Mouse (Mus musculus) adrenal gland, postnatal 36 days (tissue): ENCODE data around the gene Gm44805. TPM values are rescaled to one million over a fixed set of nuclear protein-coding genes. Genes with fewer than 3 reads are reported as not detected.
A peak's percentile ranks its signal among the peaks of the same experiment; 100 is the strongest.
"Not testable (repeated sequence)": the region's sequence is repeated elsewhere in the genome, so short reads cannot be mapped to it uniquely, and the experiment has no call there.

Experiments used
- DNase-seq, 2 experiments: peaks; one replicate each; pipeline ENCODE4 v3.0.0; 2021; ENCODE audit warnings: mixed read lengths in 1 of 2
- total RNA-seq, 2 experiments: library from RNA; stranded (reverse); gene quantifications; 2 replicates each; pipeline ENCODE4 v1.2.3; 2021

The Gm44805 gene
- total RNA-seq, 2 experiments from 2014 or later: 0.40 TPM; not detected in 1

- DNase-seq: no peak
Observed at GRCm38 (mm10) chr7:19699827-19700148, 18.6 kb upstream of the Gm44805 start.

DNA sequence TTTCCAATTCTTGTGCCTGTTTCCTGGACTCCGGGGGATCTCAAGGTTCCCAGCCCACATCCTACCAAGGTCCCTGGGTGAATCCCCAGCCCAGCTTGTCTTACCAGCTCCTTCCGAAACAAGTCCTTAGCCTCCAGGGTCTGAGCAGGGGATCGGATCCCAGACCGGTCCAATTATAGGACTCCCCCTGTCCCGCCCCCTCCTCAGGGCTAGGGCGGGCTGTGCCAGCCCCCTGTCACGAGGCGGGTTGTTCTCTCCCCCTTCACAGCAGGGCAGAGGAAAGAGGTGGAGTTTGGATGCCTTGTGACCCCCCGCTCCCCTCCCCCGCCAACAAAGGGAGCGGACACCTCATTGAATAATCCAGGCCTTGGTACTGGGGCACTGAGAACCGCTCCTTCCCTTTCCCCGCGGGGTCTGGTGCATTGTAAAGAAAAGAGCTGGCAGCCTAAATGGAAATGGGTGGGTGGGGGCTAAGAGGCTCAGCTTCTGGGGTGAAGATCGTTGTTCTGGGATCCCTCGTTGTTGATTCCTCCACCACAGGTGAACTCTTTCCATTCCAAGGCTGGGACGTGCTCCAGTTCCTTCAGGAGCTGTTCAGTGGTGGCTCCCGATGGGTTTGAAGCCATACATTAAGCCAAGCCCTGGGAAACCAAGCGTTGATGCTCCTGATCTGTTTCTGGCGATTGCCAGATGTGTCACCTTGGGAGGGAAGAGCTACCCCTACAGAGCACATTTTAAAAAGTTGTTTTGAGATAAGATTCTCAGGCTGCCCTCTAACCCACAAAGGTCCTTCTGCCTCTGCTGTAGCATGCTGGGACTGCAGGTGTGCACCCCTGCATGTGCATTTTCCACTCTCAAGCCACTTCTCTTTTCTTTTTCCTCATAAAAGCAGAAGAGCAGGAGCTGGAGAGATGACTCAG is 17.9 kb upstream of the Gm44805 start, which contains the start of gene Apoe:
Gene Apoe, minus strand, starts transcription at position 282 of the 920 bp plus-strand sequence.
- DNase-seq: peak; percentile 67 to 84

GRCm38 (mm10) chr7:19697949-19698906 is 17.0 kb upstream of the Gm44805 start:
- DNase-seq: no peak

GRCm38 (mm10) chr7:19696336-19696873 is 15.2 kb upstream of the Gm44805 start:
- no peak for DNase-seq

DNA sequence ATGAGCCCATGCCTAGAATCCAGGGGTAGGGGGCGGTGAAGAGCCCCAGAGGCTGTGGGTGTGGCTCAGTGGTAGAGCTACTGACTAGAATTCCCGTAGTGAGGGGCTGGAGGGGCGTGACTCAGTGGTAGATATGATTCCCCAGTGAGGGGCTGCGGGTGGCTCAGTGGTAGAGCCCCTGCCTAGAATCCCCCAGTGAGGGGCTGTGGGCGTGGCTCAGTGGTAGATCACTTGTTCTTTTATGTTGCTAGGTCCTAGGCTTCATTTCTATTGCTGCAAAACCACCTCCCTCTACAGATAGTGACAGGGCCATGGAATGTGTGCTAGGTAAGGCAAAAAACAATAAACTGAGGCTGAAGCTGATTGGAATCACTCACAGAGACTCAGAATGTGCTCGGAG is 14.7 kb upstream of the Gm44805 start:
- DNase-seq: no peak

DNA sequence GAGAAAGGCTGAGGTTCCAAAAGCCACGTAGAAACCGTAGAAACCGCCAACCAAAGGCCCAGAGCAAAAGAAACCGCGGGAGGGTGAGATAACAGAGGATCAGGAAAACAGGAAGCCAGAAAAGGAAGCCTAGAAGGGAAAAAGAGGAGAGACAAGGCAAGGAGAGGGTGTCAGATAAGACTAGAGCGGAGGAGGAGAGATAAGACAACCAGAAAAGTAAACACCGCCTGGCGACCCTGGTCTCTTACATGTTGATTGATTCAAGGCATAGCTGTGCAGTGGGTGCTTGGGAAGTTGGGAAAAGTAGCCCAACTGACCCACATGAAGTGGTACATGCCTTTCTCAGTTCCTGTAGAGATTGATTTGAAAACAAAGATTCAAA is 14.0 kb upstream of the Gm44805 start:
- no peak for DNase-seq

GRCm38 (mm10) chr7:19694336-19695212 is 13.4 kb upstream of the Gm44805 start:
- peak in 1 of 2 experiments; percentile 51 for DNase-seq

GRCm38 (mm10) chr7:19693421-19693820 is 12.2 kb upstream of the Gm44805 start:
- peak; percentile 79 to 80 for DNase-seq

GRCm38 (mm10) chr7:19691873-19692865 is 10.9 kb upstream of the Gm44805 start, which contains the start of gene Apoc1:
Gene Apoc1 (minus strand): TSS chr7:19692660.
- DNase-seq: peak; percentile 61 to 65

GRCm38 (mm10) chr7:19691434-19691833 is 10.2 kb upstream of the Gm44805 start:
- DNase-seq: no peak

DNA sequence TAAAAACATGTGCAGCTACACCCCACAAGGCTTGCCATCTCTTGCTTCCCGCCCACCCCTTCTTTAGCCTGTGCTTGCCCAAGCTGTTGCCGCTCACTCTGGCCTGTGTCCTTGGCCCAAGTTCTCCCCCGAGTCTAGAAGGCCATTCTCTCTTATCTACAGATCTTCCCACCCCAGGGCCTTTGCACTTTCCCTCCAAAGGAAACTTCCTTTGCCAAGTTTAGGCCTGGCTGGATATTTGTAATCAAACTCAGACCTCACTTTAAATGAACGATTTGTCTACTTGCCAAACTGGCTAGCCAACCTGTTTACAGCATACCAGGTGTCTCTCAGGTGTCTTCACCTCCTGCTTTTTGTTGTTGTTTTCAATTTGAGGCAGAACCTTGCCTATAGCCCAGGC is 9.6 kb upstream of the Gm44805 start:
- no peak for DNase-seq

- no peak for DNase-seq
Observed at GRCm38 (mm10) chr7:19688611-19689010, 7.4 kb upstream of the Gm44805 start.

DNA sequence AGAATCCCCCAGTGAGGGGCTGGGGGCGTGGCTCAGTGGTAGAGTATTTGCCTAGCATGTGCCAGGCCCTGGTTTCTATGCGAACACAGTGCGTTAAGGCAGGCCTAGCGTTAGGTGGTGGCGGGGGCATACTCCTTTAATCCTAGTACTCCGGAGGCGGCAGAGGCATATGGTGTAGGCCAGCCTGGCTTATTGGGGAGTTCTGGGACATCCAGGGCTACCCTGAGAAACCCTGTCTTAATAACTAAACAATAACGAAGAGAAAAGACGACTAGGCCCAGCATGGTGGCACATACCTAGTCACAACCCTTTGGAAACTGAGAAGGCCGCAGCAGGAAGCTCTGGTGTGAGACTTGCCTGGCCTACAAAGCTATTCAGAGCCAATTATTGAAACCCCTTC is 6.9 kb upstream of the Gm44805 start:
- DNase-seq: no peak

- DNase-seq: not testable (repeated sequence)
Observed at GRCm38 (mm10) chr7:19686927-19687583, 5.8 kb upstream of the Gm44805 start.

GRCm38 (mm10) chr7:19686521-19686920 is 5.3 kb upstream of the Gm44805 start:
- no peak for DNase-seq

DNA sequence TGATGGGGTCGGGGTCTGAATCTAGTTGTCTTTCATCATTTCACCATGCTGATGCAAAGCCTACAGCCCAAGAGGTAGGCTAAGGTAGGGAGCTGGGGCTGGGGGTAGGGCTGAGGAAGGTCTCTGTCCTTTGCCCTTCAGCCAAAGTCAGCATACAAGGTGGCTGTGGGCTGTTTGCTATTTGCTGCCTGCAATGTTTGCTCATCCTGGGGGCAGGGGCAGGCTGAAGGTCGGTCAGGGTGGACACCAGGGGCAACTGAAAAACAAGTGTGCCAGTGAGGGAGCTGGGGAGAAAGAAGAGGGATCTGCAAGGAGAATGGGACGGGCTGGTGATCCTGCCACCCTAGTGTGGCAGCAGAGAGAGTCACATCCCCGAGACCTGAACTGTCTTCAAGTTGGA is 4.2 kb upstream of the Gm44805 start:
- DNase-seq: no peak

GRCm38 (mm10) chr7:19683771-19684201 is 2.6 kb upstream of the Gm44805 start:
- DNase-seq: no peak

GRCm38 (mm10) chr7:19682979-19683378 is 1.8 kb upstream of the Gm44805 start:
- DNase-seq: no peak

DNA sequence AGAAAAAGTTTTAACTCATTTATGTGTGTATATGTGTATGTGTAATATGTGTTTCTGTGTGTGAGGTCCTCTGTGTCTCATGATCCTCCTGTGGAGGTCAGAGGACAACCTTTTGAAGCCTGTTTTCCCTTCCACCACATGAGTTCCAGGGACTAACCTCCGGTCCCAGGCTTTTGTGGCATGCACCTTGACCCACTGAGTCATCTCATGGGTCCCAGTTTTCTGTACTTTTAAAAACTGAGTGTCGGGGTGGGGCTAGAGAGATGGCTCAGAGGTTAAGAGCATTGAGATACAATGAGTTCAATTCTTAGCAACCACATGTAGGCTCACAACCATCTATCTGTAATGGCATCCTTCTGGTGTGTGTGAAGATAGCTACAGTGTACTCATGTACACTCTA is 521 bp downstream of the Gm44805 start:
- DNase-seq: peak in 1 of 2 experiments; percentile 52
